ENCODE assay signal across 9 mouse cellular contexts in the genomic region with DNA sequence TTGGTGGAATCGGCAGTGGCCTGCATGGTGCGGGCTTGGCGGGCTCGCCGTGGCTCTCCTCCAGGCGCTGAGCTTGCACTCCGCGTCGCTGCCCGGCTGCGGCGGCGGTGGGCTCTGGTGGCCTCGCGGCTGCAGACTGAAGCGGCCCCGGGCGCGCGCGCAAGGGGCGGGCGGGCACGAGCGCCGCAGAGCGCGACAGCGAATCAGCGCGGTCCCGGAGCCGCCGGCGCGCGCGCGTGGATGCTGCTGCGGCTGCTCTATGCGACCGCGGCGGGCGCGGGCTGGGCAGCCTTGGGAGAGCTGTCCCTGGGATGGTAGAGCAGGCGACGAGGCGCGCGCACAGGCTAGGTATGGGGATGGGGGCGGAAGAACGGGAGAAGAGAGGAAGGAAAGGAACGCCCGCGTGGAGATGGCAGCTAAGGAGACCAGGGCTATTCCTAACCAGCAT. TPM values are rescaled to one million over a fixed set of nuclear protein-coding genes. Genes with fewer than 3 reads are reported as not detected.
A peak's percentile ranks its signal among the peaks of the same experiment; 100 is the strongest.
DNase-seq lines count a peak whose midpoint lies in the region; ATAC-seq lines count a peak whose summit lies in the region.
"Had no signal": no experiment of that assay in that cellular context is flagged by ENCODE, and none has a peak within 500 bp of the region (broad histone marks: within the 10 kb centered on the region; RNA-seq: fewer than 3 reads in every experiment).

No protein-coding gene starts in this region.

- peak overlapping the region; percentile 93 for H3K4me2 ChIP-seq in embryonic facial prominence, embryonic 15.5 days (replicated peaks)
- H3K4me2 ChIP-seq in heart, embryonic 11.5 days = peak overlapping the region; percentile 89
- peak overlapping the region; percentile 61 for H3K4me2 ChIP-seq in liver, embryonic 16.5 days (ENCODE audit: low read depth, low read length)

- no peak overlapping the region for H3K9ac ChIP-seq in embryonic facial prominence, embryonic 15.5 days
- peak overlapping the region; percentile 56; the same call in 1 of the 2 replicates for H3K9ac ChIP-seq in heart, embryonic 11.5 days (ENCODE audit: low read depth, low read length)
- no peak overlapping the region for H3K9ac ChIP-seq in liver, embryonic 16.5 days (ENCODE audit: low read depth, low read length)

- under 1% methylated on average over 48 of the region's 56 CpGs for WGBS in embryonic facial prominence, embryonic 15.5 days
- under 1% methylated on average over 56 of the region's 56 CpGs for WGBS in heart, embryonic 11.5 days (ENCODE audit: insufficient replicate concordance)
- under 1% methylated on average over 55 of the region's 56 CpGs for WGBS in liver, embryonic 16.5 days (ENCODE audit: insufficient replicate concordance)

- peaks cover 10% of the 10 kb centered on the region; the same call in 1 of the 2 replicates for H3K4me1 ChIP-seq in embryonic facial prominence, embryonic 15.5 days
- H3K4me1 ChIP-seq in heart, embryonic 11.5 days (ENCODE audit: control insufficient read depth, insufficient read depth, low read length) = no peaks in the 10 kb centered on the region
- no peaks in the 10 kb centered on the region for H3K4me1 ChIP-seq in liver, embryonic 16.5 days (ENCODE audit: control insufficient read depth, low read depth, low read length)

- no peaks in the 10 kb centered on the region for H3K36me3 ChIP-seq in embryonic facial prominence, embryonic 15.5 days
- no peaks in the 10 kb centered on the region for H3K36me3 ChIP-seq in heart, embryonic 11.5 days (ENCODE audit: control insufficient read depth, insufficient read depth, low read length)
- H3K36me3 ChIP-seq in liver, embryonic 16.5 days (ENCODE audit: control insufficient read depth, insufficient read depth) = no peaks in the 10 kb centered on the region

- ATAC-seq in embryonic facial prominence, embryonic 15.5 days (ENCODE audit: insufficient number of reproducible peaks, low FRiP score, low TSS enrichment, low read depth) = peak; percentile 84
- peak; percentile 66; the same call in 1 of the 2 replicates for ATAC-seq in heart, embryonic 11.5 days (replicated peaks; ENCODE audit: insufficient number of reproducible peaks, low FRiP score, low TSS enrichment)
- no peak for ATAC-seq in liver, embryonic 16.5 days (ENCODE audit: low read depth)

- no peak overlapping the region for H3K27ac ChIP-seq in embryonic facial prominence, embryonic 15.5 days (replicated peaks)
- no peak overlapping the region for H3K27ac ChIP-seq in heart, embryonic 11.5 days (ENCODE audit: low read depth, low read length)
- H3K27ac ChIP-seq in liver, embryonic 16.5 days (ENCODE audit: low read length) = no peak overlapping the region

- no peaks in the 10 kb centered on the region for H3K9me3 ChIP-seq in embryonic facial prominence, embryonic 15.5 days (replicated peaks)
- no peaks in the 10 kb centered on the region for H3K9me3 ChIP-seq in heart, embryonic 11.5 days (replicated peaks; ENCODE audit: control insufficient read depth, low read length)
- no peaks in the 10 kb centered on the region for H3K9me3 ChIP-seq in liver, embryonic 16.5 days (replicated peaks; ENCODE audit: control insufficient read depth, low read length)

- DNase-seq in urinary bladder, postnatal 25 days (ENCODE audit: low spot score) = peak; percentile 19
- no peak for DNase-seq in urinary bladder, postnatal 10 days (ENCODE audit: low spot score)
- DNase-seq in layer of hippocampus, adult 18-20 months (ENCODE audit: low spot score in 2 of 2) = peak; percentile 80 to 90
- peak; percentile 65 for DNase-seq in ovary, postnatal 36 days (ENCODE audit: low spot score)
- DNase-seq in spleen, adult 18-20 months = no peak

- peak overlapping the region; percentile 51 for H3K4me3 ChIP-seq in embryonic facial prominence, embryonic 15.5 days (replicated peaks)
- H3K4me3 ChIP-seq in heart, embryonic 11.5 days (ENCODE audit: low read depth, low read length) = peak overlapping the region; percentile 48
- peak overlapping the region; percentile 37 for H3K4me3 ChIP-seq in liver, embryonic 16.5 days (ENCODE audit: low read depth, low read length)

- H3K27me3 ChIP-seq in embryonic facial prominence, embryonic 15.5 days = peaks cover 14% of the 10 kb centered on the region
- peaks cover 28% of the 10 kb centered on the region for H3K27me3 ChIP-seq in heart, embryonic 11.5 days (ENCODE audit: control insufficient read depth, insufficient read depth, low read length)
- peaks cover 23% of the 10 kb centered on the region for H3K27me3 ChIP-seq in liver, embryonic 16.5 days (ENCODE audit: control insufficient read depth, insufficient read depth, low read depth, low read length)

RNA-seq across cellular contexts. Expression of gene Ccdc175, which starts 51.8 kb away (rescaled TPM):
- not detected in 2 replicates for polyA plus RNA-seq in embryonic facial prominence, embryonic 15.5 days (2015; fragmentation: Nextera tagmentation; extraction: Ambion mirVana)
- polyA plus RNA-seq in heart, embryonic 11.5 days (2014; fragmentation: Nextera tagmentation; extraction: Ambion mirVana) = not detected in 2 replicates
- not detected for total RNA-seq in layer of hippocampus, adult 18-20 months (2021)
- polyA plus RNA-seq in liver, embryonic 16.5 days (2015; fragmentation: Nextera tagmentation; extraction: Ambion mirVana) = not detected in 2 replicates
- polyA plus RNA-seq: spleen, adult 2 months had no signal

Comparison
In these comparisons a context has a peak if more than half of its experiments do, and no peak if none do; other contexts are left out.
1. DNase-seq: peak in urinary bladder, postnatal 25 days (single experiment), layer of hippocampus, adult 18-20 months (2 of 2) and ovary, postnatal 36 days (single experiment); none in urinary bladder, postnatal 10 days (single experiment) and spleen, adult 18-20 months (0 of 2).
2. Peak in every context shown above with its lines, with median percentiles within 50 percentile points of each other: H3K4me2 ChIP-seq and H3K4me3 ChIP-seq.